Mouse (Mus musculus) pancreas, adult 10 weeks (tissue): ENCODE results near the gene Fam47e. TPM values are rescaled to one million over a fixed set of nuclear protein-coding genes. Genes with fewer than 3 reads are reported as not detected.

ENCODE experiments used
- polyA plus RNA-seq: library from polyadenylated mRNA; stranded (reverse); fragments of 350-450 nt; fragmentation: Illumina TruSeq; extraction: RNeasy Lipid Tissue Mini Kit (QIAGEN cat#74804); gene quantifications from one replicate; pipeline ENCODE4 v1.2.3, GENCODE M21; 2015; ENCODE audit warnings: low read depth, low replicate concordance; ENCODE audit not compliant: insufficient read depth

Gene Fam47e
- not detected for polyA plus RNA-seq

DNA sequence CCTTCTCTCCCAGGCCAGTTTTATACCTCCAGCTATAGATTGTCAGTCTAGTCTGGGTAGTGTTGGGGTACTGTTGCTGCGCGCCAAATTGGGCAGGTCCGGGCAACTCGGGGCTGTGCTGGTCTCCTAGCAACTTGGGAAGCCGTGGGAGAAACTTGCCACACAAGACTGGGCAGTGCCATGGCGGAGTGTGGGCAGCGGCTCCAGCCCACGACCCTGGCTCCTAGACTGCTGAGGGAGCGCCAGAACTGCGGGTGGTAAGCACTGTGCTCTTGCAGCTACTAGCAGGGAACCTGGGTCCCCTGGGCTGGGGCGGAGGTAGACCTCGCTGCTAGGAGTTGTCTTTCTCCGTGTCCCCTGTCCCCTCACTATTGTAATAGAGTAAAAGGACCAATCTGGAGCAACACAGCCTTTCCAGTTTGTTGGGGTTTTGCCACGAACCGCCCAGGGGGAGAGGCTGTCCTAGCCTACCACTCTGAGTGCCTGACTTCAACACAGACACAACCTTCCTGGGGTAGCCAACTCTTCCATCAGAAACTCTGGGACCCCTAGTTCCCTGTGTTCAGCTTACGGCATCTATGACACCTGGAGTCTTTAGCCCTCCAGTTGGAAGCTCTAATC, at the start of gene Fam47e:
TSS of gene Fam47e (plus strand) at position 179 of the 621 bp plus-strand sequence.

DNA sequence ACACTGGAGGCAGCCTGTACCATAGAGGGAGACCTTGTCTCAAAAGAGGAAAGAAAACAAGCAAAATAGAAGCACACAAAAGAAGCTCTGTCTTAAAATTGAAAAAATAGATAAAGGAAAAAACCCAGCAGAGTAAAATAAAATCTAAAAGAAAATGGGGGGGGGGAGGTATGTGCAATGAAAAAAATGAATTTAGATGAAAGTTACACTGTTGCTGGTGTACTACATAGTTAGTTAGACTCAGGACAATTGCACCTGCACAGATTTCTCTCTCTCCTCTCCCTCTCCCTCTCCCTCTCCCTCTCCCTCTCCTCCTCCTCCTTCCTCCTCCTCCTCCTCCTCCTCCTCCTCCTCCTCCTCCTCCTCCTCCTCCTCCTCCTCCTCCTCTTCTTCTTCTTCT, 48.1 kb upstream of the Fam47e start, which contains the start of gene Scarb2:
TSS of gene Scarb2 (minus strand) at position 101 of the 400 bp plus-strand sequence.

GRCm38 (mm10) chr5:92602691-92603690, 48.1 kb downstream of the Fam47e start, which contains the start of gene Stbd1:
Stbd1 (plus strand) TSS chr5:92603041.

Other genes starting within 250 kb of the Fam47e start
- gene Sdad1, start 244.6 kb upstream of the Fam47e start, polyA plus RNA-seq, result 3.6 TPM
- not detected for gene Cxcl9, start 227.0 kb upstream of the Fam47e start, polyA plus RNA-seq
- 12.6 TPM for gene Art3, start 223.2 kb upstream of the Fam47e start, polyA plus RNA-seq
- 2.4 TPM for gene Cxcl10, start 206.2 kb upstream of the Fam47e start, polyA plus RNA-seq
- gene Nup54, start 119.8 kb upstream of the Fam47e start, polyA plus RNA-seq, result 3.9 TPM
- gene Scarb2, start 48.2 kb upstream of the Fam47e start, polyA plus RNA-seq, result 16.6 TPM
- 5.8 TPM for gene Stbd1, start 48.0 kb downstream of the Fam47e start, polyA plus RNA-seq
- 0.31 TPM for gene Ccdc158, start 120.2 kb downstream of the Fam47e start, polyA plus RNA-seq
- 4.3 TPM for gene Shroom3, start 128.4 kb downstream of the Fam47e start, polyA plus RNA-seq